Mouse (Mus musculus) gastrocnemius, adult 2 months (tissue): Measurements from ENCODE around the gene Snupn. TPM values are rescaled to one million over a fixed set of nuclear protein-coding genes. Genes with fewer than 3 reads are reported as not detected.
"Not testable (repeated sequence)": the region's sequence is repeated elsewhere in the genome, so short reads cannot be mapped to it uniquely, and the experiment has no call there.

Source experiments
- DNase-seq: peaks from one replicate; pipeline ENCODE4 v3.0.0; 2022
- H3K27ac ChIP-seq: fragments of 200-600 bp; 2 replicates; pipeline ENCODE4 v1.8.1; 2022; ENCODE audit warnings: mild to moderate bottlenecking
- H3K4me3 ChIP-seq: fragments of 200-600 bp; 2 replicates; pipeline ENCODE4 v1.8.1; 2022; ENCODE audit warnings: mild to moderate bottlenecking, moderate library complexity
- CTCF ChIP-seq: fragments of 200-600 bp; IDR thresholded peaks from 2 replicates; pipeline ENCODE4 v1.8.1; 2022; ENCODE audit warnings: antibody characterized with exemption, mild to moderate bottlenecking, moderate library complexity
- intact Hi-C: fragments of 180-260 bp; cut with DNase I; formaldehyde crosslinking; loops from one replicate; pipeline ENCODE4 v1.15.1; 2025
- total RNA-seq, 2 experiments: library from RNA; stranded (reverse); gene quantifications; 2 replicates each; pipeline ENCODE4 v1.2.3; 2021

Gene Snupn
- total RNA-seq, 2 experiments from 2014 or later, result 8.4 to 11.3 TPM

DNA sequence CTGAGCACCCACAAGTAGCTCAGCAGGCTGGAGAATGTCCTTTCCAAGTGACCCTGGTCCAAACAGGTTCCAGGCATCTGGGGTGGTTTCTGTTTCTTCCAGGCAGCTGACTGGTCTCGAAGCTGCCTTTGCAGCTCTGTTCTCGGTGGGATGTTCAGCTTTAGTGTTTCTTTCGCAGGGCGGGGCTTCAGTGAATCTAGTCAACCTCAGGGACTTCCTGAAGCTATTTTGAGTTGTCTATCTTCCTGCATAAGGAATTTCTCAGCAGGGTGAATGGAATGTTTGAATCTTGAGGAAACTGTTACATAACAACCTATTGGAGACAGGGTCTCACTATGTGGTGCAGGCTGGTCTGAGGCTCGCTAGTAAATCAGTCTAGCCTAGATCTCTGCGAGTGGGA is 29.5 kb downstream of the Snupn start:
- Histone ChIP-seq H3K27ac (no peak overlapping the region), H3K4me3 (no peak overlapping the region)
- no peak for DNase-seq
- no peak for TF ChIP-seq CTCF
- intact Hi-C loops, result no loop called here

DNA sequence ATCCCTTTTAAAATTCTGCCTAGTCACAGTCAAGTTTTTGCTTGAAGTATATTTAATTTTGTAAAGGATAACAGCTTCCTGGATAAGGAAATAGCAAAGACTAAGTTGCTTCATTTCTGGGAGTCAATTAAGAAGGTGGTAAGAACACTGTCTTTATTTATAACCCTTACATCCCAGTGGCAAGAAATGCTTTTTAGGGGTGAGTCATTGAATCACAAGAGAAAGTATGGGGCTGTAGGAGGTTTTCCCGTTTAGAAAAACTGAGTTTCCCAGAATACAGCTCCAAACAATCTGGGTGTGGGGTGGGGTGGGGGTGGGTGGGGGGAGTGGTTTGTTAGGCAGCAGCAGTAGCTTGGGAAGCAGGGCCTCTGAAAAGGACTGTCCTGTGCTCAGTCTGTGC is 30.8 kb downstream of the Snupn start:
- intact Hi-C loops, result no loop called here
- Histone ChIP-seq H3K4me3 (no peak overlapping the region), H3K27ac (no peak overlapping the region)
- no peak for TF ChIP-seq CTCF
- DNase-seq, result no peak

DNA sequence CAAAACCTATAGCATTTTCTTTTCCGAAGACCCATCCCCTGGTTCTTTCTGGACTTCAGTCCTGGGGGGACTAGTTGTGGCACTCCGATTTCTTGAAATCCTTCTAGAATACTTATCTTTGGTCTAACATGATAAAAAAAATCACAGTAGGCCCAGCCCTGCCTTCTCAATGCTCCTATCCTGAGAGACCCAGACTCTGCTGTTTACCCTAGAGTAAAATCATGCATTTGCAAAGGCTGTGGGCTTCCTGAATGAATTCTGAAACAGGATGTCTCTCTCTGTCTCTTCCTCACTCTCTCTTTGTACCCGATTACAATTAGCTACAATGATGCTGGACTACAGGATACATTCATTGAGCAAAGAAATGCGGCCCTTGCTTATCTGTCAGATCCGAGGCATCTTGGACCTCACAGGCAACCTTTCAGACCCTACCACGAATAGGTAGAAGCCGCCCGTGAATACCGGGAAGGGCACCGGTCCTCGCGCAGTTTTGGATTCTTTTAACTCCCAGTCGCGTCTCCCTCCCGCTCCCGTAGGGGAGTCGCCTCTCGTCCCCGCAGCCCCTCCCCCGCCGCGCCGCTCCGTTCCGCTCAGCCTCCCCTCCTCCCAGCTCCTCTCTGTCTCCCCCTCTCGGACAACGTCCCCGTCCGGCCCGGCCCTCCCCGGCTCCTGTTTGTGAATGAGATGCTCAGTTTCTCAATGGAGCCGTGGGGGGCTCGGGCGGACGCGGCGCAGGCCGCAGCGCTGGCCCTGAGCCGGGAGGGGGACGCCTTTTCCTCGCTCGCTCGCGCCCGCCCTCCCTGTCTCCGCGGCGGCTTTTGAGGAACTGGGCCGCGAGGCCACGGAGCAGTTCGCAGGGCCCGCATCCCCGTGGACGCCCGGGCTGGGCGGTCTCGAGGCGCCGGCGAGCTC is 43.9 kb downstream of the Snupn start, which contains the start of gene Ptpn9:
Ptpn9 (plus strand) TSS at position 638 of the 912 bp plus-strand sequence.
- DNase-seq, result peak; percentile 93
- H3K4me3 ChIP-seq, result peak within 1 kb of the TSS; percentile 79
- intact Hi-C loops, result no loop called here

DNA sequence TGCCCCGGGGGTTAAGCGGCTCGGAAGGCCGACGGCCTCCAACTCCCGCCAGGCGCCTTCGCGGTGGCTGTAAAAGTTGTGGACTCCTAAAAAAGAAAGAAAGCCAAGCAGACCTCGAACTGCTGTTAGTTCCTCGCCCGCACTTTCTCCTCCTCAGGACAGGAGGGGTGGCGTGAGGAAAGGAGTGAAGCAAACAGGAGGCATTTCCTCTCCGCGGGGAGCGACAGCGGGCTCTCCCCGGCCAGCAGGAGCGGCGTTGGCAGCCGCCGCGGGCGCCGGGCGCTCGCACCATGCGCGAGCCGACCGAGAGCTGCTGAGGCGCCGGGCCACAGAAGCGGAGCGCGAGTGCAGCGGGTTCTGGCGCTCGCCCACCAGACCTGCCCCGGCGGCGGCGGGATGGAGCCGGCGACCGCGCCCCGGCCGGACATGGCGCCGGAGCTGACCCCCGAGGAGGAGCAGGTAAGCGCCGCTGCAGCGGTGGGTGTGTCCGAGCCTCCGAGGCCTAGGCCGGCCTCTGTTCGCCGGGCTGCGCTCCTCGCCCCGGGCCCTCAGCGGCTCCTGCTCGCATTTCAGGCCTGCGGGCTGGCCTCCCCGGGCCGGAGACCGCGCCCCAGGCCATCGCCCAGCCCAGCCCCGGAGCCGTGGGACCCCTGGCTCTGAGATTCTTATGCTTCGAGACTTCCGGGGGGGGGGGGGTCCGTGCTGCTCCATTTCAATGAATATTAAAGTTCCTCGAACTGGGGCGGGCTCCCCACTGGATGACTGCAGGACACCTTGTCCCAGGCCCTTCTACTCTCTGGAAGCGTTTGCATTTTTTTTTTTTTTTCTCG is 44.7 kb downstream of the Snupn start:
- DNase-seq, result peak; percentile 73
- H3K27ac ChIP-seq, result peak overlapping the region; percentile 92
- no peak for TF ChIP-seq CTCF
- intact Hi-C loops, result loop anchor here (2.0 kb wide), 1 partner anchor 73 kb away; no protein-coding TSS in a partner anchor
- peak overlapping the region; percentile 79 for H3K4me3 ChIP-seq

More for the DNA sequence above, 43.9 kb downstream of the Snupn start, which contains the start of gene Ptpn9:
- peak; percentile 71 for TF ChIP-seq CTCF
- H3K27ac ChIP-seq, result peak within 1 kb of the TSS; percentile 92

DNA sequence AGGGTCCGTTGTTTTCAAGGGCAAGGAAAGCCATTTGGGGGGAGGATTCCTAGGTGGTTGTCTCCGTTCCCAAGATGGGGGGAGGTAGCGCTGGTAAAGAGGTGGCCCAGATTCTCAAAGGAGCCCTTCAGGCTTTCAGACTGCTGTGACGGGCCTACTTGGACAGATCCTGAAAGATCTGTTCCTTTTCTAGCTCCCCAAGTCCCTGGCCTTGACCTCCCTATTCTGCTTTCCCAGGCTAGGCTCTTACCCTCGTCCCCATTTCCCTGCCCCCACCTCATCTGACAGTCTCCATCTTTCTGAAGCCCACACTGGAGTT is 45.3 kb downstream of the Snupn start:
- Histone ChIP-seq H3K27ac (peak overlapping the region; percentile 92), H3K4me3 (peak overlapping the region; percentile 79)
- no peak for DNase-seq
- TF ChIP-seq CTCF, result no peak
- intact Hi-C loops, result loop anchor here (2.0 kb wide), 1 partner anchor 73 kb away; no protein-coding TSS in a partner anchor

DNA sequence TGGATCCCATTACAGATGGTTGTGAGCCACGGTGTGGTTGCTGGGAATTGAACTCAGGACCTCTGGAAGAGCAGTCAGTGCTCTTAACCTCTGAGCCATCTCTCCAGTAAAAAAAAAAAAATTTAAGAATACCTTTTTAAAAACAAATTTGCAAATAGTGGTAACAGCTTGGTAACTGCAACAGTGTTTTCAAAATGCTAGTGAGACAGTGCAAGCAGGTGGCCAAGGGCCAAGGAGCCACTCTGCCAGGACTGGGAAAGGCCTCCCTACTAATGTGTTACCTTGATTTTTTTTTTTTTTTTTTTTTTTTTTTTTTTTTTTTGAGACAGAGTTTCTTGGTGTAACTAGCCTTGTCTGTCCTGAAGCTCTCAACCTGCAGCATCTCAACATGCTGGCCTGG is 46.5 kb downstream of the Snupn start:
- intact Hi-C loops, result loop anchor here (2.0 kb wide), 1 partner anchor 72 kb away; no protein-coding TSS in a partner anchor
- H3K4me3 ChIP-seq, H3K27ac ChIP-seq, DNase-seq: not testable (repeated sequence)

DNA sequence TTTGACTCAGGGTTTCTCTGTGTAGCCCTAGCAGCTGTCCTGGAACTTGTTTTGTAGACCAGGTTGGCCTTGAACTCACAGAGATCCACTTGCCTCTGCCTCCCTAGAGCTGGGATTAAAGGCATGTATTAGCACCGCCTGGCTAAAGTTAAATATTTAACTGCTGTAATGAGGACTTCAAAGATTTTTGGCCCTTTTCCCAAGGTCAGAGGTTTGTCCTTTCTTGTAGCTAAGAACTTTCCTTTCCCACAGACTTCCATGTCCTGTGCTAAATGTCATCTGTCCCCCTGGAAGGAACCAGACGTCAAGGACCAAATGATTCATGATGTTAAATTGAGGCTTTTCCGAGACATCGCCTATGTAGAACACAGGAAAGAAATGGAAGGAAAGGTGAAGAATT is 52.3 kb downstream of the Snupn start:
- intact Hi-C loops, result no loop called here
- no peak for DNase-seq
- H3K4me3 ChIP-seq, result no peak overlapping the region
- TF ChIP-seq CTCF, result no peak
- H3K27ac ChIP-seq, result no peak overlapping the region

DNA sequence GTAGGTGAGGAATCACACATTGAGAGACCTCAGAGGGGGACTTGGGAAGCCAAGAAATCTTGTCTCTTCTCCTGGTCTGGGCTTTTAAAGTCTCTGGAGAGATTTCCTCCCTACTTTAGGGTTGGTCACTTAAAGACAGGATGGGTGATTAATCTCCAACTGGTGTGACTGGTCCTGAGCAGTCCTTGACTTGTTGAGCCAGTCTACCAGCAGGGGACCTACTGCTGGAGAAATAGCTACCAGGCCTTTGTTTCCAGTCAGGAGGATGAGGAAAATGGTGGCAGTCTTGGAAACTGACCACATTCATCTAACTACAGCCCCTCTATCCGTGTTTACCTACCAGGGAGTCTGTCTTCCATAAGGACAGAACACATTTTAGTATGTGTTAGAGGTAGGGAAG is 61.7 kb downstream of the Snupn start:
- Histone ChIP-seq H3K4me3 (no peak overlapping the region), H3K27ac (no peak overlapping the region)
- intact Hi-C loops, result no loop called here
- no peak for TF ChIP-seq CTCF
- DNase-seq, result no peak

DNA sequence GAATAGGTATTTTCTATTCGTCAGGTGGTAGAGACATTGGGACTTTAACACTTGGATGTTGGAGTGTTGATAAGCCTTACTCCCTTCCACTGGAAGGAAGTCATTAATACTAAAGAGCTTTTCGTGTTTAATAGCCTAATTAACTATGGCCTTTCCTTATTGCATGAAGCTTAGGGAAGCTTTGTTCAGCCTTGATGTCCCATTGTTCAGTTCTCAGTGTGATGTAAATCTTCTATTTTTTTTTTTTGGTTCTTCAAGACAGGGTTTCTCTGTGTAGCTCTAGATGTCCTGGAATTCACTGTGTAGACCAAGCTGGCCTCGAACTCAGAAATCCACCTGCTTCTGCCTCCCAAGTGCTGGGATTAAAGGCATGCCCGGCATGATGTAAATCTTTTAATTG is 62.2 kb downstream of the Snupn start:
- no peak overlapping the region for H3K4me3 ChIP-seq
- no peak for TF ChIP-seq CTCF
- DNase-seq, result no peak
- intact Hi-C loops, result no loop called here
- no peak overlapping the region for H3K27ac ChIP-seq

DNA sequence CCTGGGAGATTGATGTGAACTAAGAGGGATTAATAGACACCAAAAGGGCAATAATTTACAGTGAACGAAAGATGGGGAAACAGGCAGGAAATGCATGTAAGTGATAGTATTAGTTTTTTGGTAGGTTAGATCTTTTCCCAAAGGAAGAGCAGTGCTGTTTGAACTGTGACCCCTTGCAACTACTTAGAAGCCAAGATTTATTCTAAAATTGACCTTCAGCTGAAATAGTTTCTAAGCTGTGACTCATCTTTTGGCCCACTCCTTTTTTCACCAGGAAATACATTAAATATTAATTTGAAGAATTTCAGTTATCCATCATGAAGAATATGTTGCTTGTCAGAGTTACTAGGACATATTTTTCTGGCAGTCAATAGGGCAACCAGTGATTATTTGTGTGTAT is 63.1 kb downstream of the Snupn start:
- no peak for TF ChIP-seq CTCF
- no peak for DNase-seq
- intact Hi-C loops, result no loop called here
- no peak overlapping the region for H3K4me3 ChIP-seq
- 0 out of 2 replicates have a peak overlapping the region, but pooled peaks have one; percentile 21 for H3K27ac ChIP-seq

DNA sequence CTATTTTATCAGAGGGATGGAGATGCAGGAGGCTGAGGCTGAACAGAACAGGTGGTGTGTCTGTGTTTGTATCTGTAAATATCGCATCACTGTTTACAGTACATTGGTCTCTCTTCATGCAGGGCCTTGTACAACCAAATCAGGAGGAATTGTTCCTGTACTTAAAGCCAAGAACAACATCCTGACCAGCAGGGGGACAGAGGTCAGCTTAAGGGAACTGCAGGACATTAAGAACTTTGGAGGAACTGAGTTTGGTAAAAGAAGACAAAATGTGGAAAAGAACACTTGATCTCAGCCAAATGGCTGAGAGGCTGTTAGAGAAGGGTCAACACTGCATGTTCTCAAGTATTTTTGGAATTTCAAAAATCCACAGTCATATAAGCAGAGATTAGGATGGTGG is 64.1 kb downstream of the Snupn start:
- intact Hi-C loops, result no loop called here
- peak; percentile 17; the same call in 1 of the 2 replicates for TF ChIP-seq CTCF
- no peak for DNase-seq

DNA sequence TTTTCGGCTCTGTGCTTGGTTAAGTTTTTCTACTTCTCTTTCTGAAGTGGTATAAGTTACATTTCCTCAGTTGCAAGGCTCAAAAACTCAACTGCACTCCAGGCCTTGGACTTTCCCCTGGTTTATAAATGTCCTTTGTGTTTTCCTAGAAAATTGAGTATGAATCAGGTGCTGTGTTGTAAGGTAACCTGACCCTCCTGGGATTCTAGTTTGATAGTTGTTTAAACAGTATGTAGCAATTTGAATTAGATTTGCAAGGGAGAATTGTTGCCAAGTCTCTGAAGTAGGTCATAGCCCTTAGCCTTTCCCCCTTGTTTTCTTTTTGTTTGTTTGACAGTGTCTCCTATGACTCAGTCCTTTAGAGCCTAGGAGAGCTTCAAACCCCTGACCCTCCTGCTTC is 67.0 kb downstream of the Snupn start:
- Histone ChIP-seq H3K27ac (no peak overlapping the region), H3K4me3 (no peak overlapping the region)
- DNase-seq, result no peak
- intact Hi-C loops, result no loop called here
- no peak for TF ChIP-seq CTCF

More for the DNA sequence above, 64.1 kb downstream of the Snupn start:
- Histone ChIP-seq H3K27ac (no peak overlapping the region), H3K4me3 (no peak overlapping the region)

DNA sequence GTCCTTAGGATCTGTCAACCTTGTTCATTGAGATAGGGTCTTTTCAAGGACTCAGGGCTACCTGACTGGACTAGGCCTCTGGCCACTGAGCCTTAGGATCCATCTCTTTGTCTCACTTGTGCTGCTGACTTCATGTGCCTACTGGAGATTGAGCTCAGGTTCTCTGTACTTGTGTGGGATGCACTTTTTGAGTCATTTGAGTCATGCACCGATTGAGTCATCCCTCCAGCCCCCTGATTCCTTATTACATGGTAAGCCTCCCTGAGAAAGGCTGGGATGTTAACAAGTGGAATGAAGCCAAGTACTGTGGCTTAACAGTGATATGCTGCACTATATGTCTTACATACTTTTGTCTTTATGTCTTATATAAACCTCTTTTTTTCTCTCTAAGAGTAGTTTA is 81.1 kb downstream of the Snupn start:
- DNase-seq, result no peak
- H3K4me3 ChIP-seq, result no peak overlapping the region
- TF ChIP-seq CTCF, result no peak
- H3K27ac ChIP-seq, result no peak overlapping the region
- intact Hi-C loops, result no loop called here

Other genes with a start within 250 kb of the Snupn start
- under 1 TPM; 0.17 to 0.48 TPM for gene Lingo1, start 154.4 kb upstream of the Snupn start, total RNA-seq
- gene Odf3l1, start 86.2 kb upstream of the Snupn start, total RNA-seq, result under 1 TPM in 1 of 2 experiments, not detected in 1; 0.22 TPM
- gene Cspg4, start 85.8 kb upstream of the Snupn start, total RNA-seq, result 1 to 10 TPM; 5.7 to 6.0 TPM
- 1 to 10 TPM; 4.3 to 4.7 TPM for gene Snx33, start 22.5 kb upstream of the Snupn start, total RNA-seq
- 10 to 100 TPM; 49.1 to 51.4 TPM for gene Imp3, start 13.4 kb upstream of the Snupn start, total RNA-seq
- 1 to 10 TPM; 3.1 to 5.0 TPM for gene Ptpn9, start 44.0 kb downstream of the Snupn start, total RNA-seq
- gene Sin3a, start 121.2 kb downstream of the Snupn start, total RNA-seq, result 10 to 100 TPM; 17.1 to 18.7 TPM
- 10 to 100 TPM; 30.9 to 35.6 TPM for gene Man2c1, start 179.8 kb downstream of the Snupn start, total RNA-seq
- 1 to 10 TPM; 4.8 to 7.3 TPM for gene Neil1, start 197.4 kb downstream of the Snupn start, total RNA-seq
- 10 to 100 TPM; 26.3 to 27.1 TPM for gene Commd4, start 207.5 kb downstream of the Snupn start, total RNA-seq